Mouse (Mus musculus) midbrain, embryonic 12.5 days (tissue): ENCODE results near the gene Ang6. TPM values are rescaled to one million over a fixed set of nuclear protein-coding genes. Genes with fewer than 3 reads are reported as not detected.
"Not testable (repeated sequence)": the region's sequence is repeated elsewhere in the genome, so short reads cannot be mapped to it uniquely, and the experiment has no call there.

Source experiments
- ATAC-seq: fragments of 200-750 bp; cut with Nextera tagmentation; 2 replicates; pipeline ENCODE4 v1.8.0; 2017; ENCODE audit warnings: low read depth, moderate TSS enrichment, moderate library complexity; ENCODE audit not compliant: low FRiP score
- H3K27ac ChIP-seq: fragments of 300-500 bp; sonication (generic); replicated peaks from 2 replicates; pipeline ENCODE4 v1.5.1; 2016; ENCODE audit warnings: mild to moderate bottlenecking
- H3K27me3 ChIP-seq: fragments of 300-500 bp; sonication (generic); 2 replicates; pipeline ENCODE4 v1.6.1; 2016; ENCODE audit warnings: mild to moderate bottlenecking
- H3K36me3 ChIP-seq: fragments of 300-500 bp; sonication (generic); 2 replicates; pipeline ENCODE4 v1.6.1; 2016
- H3K4me1 ChIP-seq: fragments of 300-500 bp; sonication (generic); 2 replicates; pipeline ENCODE4 v1.6.1; 2016
- H3K4me2 ChIP-seq: fragments of 300-500 bp; sonication (generic); replicated peaks from 2 replicates; pipeline ENCODE4 v1.6.1; 2016; ENCODE audit warnings: mild to moderate bottlenecking, moderate library complexity
- H3K4me3 ChIP-seq: fragments of 300-500 bp; sonication (generic); 2 replicates; pipeline ENCODE4 v1.5.1; 2016; ENCODE audit warnings: mild to moderate bottlenecking
- H3K9ac ChIP-seq: fragments of 300-500 bp; sonication (generic); replicated peaks from 2 replicates; pipeline ENCODE4 v1.6.1; 2016; ENCODE audit warnings: mild to moderate bottlenecking, moderate library complexity
- H3K9me3 ChIP-seq: fragments of 300-500 bp; sonication (generic); 2 replicates; pipeline ENCODE4 v1.6.1; 2016; ENCODE audit warnings: mild to moderate bottlenecking
- WGBS: fragments of 180-500 bp; shearing (Covaris S2); methylation state at CpG from one replicate; pipeline ENCODE4 v1.1.7; 2016; 5-methylcytosine and 5-hydroxymethylcytosine counted together
- polyA plus RNA-seq: library from polyadenylated mRNA; unstranded; fragments of >200 nt; fragmentation: Nextera tagmentation; extraction: Ambion mirVana; gene quantifications from 2 replicates; pipeline ENCODE4 v1.2.1, GENCODE M21; 2016

Gene Ang6
- polyA plus RNA-seq, 1 experiment from 2014 or later, result not detected

DNA sequence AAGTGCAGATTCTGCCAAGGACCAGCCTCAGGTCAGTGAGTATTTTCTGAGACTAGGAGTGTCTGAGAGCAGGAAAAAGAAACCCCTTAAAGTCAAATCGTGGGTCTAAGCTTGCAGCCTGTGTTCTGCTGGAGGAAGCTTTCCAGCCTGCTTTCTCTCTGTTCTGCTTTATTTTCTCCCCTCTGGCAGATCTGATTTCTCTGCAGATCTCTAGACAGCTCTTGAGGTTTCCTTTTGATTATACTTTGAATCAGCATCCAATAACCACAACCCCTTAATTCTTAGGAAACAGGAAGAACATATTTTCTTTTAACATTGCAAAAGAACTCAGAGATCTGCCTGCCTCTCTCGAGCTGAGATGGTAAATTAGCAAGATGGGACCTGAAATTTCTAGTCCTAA is 48.7 kb downstream of the Ang6 start:
- H3K4me2 ChIP-seq, H3K9ac ChIP-seq, H3K4me1 ChIP-seq, H3K9me3 ChIP-seq, H3K27me3 ChIP-seq, H3K36me3 ChIP-seq, ATAC-seq, H3K4me3 ChIP-seq, H3K27ac ChIP-seq: not testable (repeated sequence)
- WGBS, result 78% methylated on average over 2 of the region's 2 CpGs

Other genes with a start within 250 kb of the Ang6 start
- gene Gm8180, start 217.5 kb downstream of the Ang6 start, polyA plus RNA-seq, result not detected in 2 replicates
- gene Ear1, start 126.8 kb downstream of the Ang6 start, polyA plus RNA-seq, result not detected in 2 replicates
- gene Ear10, start 78.7 kb downstream of the Ang6 start, polyA plus RNA-seq, result not detected in 2 replicates
- 3.9 and 4.3 TPM in 2 replicates for gene Gm8113, start 76.9 kb downstream of the Ang6 start, polyA plus RNA-seq
- not detected in 2 replicates for gene Ang5, start 45.2 kb downstream of the Ang6 start, polyA plus RNA-seq
- gene Ear2, start 100.4 kb upstream of the Ang6 start, polyA plus RNA-seq, result not detected in 2 replicates
- gene Gm3327, start 121.6 kb upstream of the Ang6 start, polyA plus RNA-seq, result not detected in 2 replicates
- gene Gm8212, start 195.4 kb upstream of the Ang6 start, polyA plus RNA-seq, result not detected in 2 replicates
- not detected in 2 replicates for gene 4930503E14Rik, start 211.0 kb upstream of the Ang6 start, polyA plus RNA-seq